Mouse (Mus musculus) cortical plate, adult 2 months (tissue): ENCODE results near the gene Olfr459.

Source experiments
- CTCF ChIP-seq: fragments of 200-500 bp; IDR thresholded peaks from 2 replicates; pipeline ENCODE4 v1.5.1; 2011; ENCODE audit warnings: mild to moderate bottlenecking, control low read depth, low read length; ENCODE audit not compliant: insufficient read depth; ENCODE audit errors: extremely low read depth
- POLR2A ChIP-seq: fragments of 200-500 bp; IDR thresholded peaks from 2 replicates; pipeline ENCODE4 v1.6.1; 2011; ENCODE audit warnings: mild to moderate bottlenecking, low read length, control low read depth; ENCODE audit not compliant: insufficient read depth; ENCODE audit errors: extremely low read depth

DNA sequence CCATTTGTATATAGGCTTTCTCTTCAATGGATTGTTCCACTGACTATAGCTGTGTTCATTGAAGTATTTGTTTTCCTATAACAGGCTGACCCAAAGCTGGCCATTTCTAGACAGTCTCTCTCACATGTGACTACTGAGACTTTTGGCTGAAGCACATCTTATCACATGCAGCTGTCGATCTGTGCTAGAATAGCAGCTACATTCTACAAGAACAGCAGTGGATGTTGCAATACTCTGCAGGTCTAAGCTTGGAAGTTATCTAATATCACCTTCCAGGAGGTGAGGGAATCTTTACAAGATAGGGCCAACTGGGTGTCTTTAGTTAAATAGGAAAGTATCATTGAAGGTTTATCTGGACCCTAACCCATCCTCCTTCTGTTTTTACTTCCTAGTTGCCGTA lies 53.5 kb downstream of the Olfr459 start:
- no peak for TF ChIP-seq POLR2A
- no peak for TF ChIP-seq CTCF
